In genomic region chr2:120643836-120644235, GRCm38 (mm10) we compare ENCODE assay signal across 7 mouse cellular contexts. TPM values are rescaled to one million over a fixed set of nuclear protein-coding genes. Genes with fewer than 3 reads are reported as not detected.
DNase-seq lines count a peak whose midpoint lies in the region; ATAC-seq and TF ChIP-seq lines count a peak whose summit lies in the region.

No protein-coding gene starts in this region.

- TF ChIP-seq CTCF in embryonic fibroblast, embryonic 13.5 days (IDR thresholded peaks at IDR 0.05; ENCODE audit: borderline replicate concordance, insufficient read depth, low read length), result no peak

- no peaks in the 10 kb centered on the region; the same call in 1 of the 2 replicates for H3K4me1 ChIP-seq in embryonic fibroblast, embryonic 13.5 days (ENCODE audit: control insufficient read depth, insufficient read depth, low read length)

- H3K27ac ChIP-seq in embryonic fibroblast, embryonic 13.5 days (ENCODE audit: insufficient read depth, low read length), result peak overlapping the region; percentile 56

- DNase-seq in kidney, postnatal 10 days, result peak; percentile 78
- DNase-seq in kidney, adult 18-20 months, result no peak
- peak; percentile 82 to 84 for DNase-seq in heart, adult 9 months (ENCODE audit: low spot score in 2 of 2)
- DNase-seq in lung, postnatal 36 days, result peak; percentile 58
- no peak for DNase-seq in MN1 (ENCODE audit: low spot score)

- no peak for TF ChIP-seq POLR2A in embryonic fibroblast, embryonic 13.5 days (IDR thresholded peaks at IDR 0.05; ENCODE audit: low read depth, low read length)

- H3K4me3 ChIP-seq in embryonic fibroblast, embryonic 13.5 days (ENCODE audit: insufficient read depth, low read length), result no peak overlapping the region

- no peak for ATAC-seq in megakaryocyte progenitor cell, adult 5-6 weeks (replicated peaks; ENCODE audit: poor library complexity)

RNA-seq across cellular contexts. Expression of gene Stard9, which starts 14.9 kb away (rescaled TPM):
- 8.6 and 11.5 TPM in 2 replicates for polyA plus RNA-seq in embryonic fibroblast, embryonic 13.5 days (2011; ENCODE audit: insufficient read length, low read depth, missing spikeins)
- total RNA-seq in megakaryocyte progenitor cell, adult 5-6 weeks (2015), result 1.2 and 2.5 TPM in 2 replicates
- 1.3 TPM in 2 replicates for total RNA-seq in megakaryocyte progenitor cell, adult 5-6 weeks (2017)

RNA-seq across cellular contexts. Expression of gene Lrrc57, which starts 34.5 kb away (rescaled TPM):
- 13.0 and 16.6 TPM in 2 replicates for polyA plus RNA-seq in embryonic fibroblast, embryonic 13.5 days (2011; ENCODE audit: insufficient read length, low read depth, missing spikeins)
- 21.4 and 25.6 TPM in 2 replicates for total RNA-seq in megakaryocyte progenitor cell, adult 5-6 weeks (2015)
- 16.5 and 22.9 TPM in 2 replicates for total RNA-seq in megakaryocyte progenitor cell, adult 5-6 weeks (2017)

RNA-seq across cellular contexts. Expression of gene Haus2, which starts 34.7 kb away (rescaled TPM):
- 19.5 and 26.0 TPM in 2 replicates for polyA plus RNA-seq in embryonic fibroblast, embryonic 13.5 days (2011; ENCODE audit: insufficient read length, low read depth, missing spikeins)
- total RNA-seq in megakaryocyte progenitor cell, adult 5-6 weeks (2015), result 28.5 and 29.9 TPM in 2 replicates
- 17.6 and 17.7 TPM in 2 replicates for total RNA-seq in megakaryocyte progenitor cell, adult 5-6 weeks (2017)

Comparison
In these comparisons a context has a peak if more than half of its experiments do, and no peak if none do; other contexts are left out.
1. DNase-seq: peak in kidney, postnatal 10 days (single experiment), heart, adult 9 months (2 of 2) and lung, postnatal 36 days (single experiment); none in kidney, adult 18-20 months (single experiment) and MN1 (single experiment).